Mouse (Mus musculus) hindbrain, embryonic 15.5 days (tissue): ENCODE measurements at regions not wholly inside any gene's neighbourhood (a gene's known extent, or its start where the extent isn't known, plus 50 kb on each side); places are given as distances from the start of the nearest gene placed in this dataset.

Experiments used
- ATAC-seq: fragments of 200-750 bp; cut with Nextera tagmentation; 2 replicates; pipeline ENCODE4 v1.8.0; 2017; ENCODE audit warnings: low read depth, moderate number of reproducible peaks, moderate TSS enrichment; ENCODE audit not compliant: low FRiP score
- H3K27ac ChIP-seq: fragments of 300-500 bp; sonication (generic); replicated peaks from 2 replicates; pipeline ENCODE4 v1.5.1; 2015; ENCODE audit warnings: mild to moderate bottlenecking, inconsistent platforms
- H3K27me3 ChIP-seq: fragments of 300-500 bp; sonication (generic); 2 replicates; pipeline ENCODE4 v1.6.1; 2015; ENCODE audit warnings: control low read depth, inconsistent platforms
- H3K36me3 ChIP-seq: fragments of 300-500 bp; sonication (generic); 2 replicates; pipeline ENCODE4 v1.6.1; 2015; ENCODE audit warnings: control low read depth, inconsistent platforms
- H3K4me1 ChIP-seq: fragments of 300-500 bp; sonication (generic); replicated peaks from 2 replicates; pipeline ENCODE4 v1.6.1; 2015; ENCODE audit warnings: control low read depth, inconsistent platforms
- H3K4me2 ChIP-seq: fragments of 300-500 bp; sonication (generic); 2 replicates; pipeline ENCODE4 v1.6.1; 2015; ENCODE audit warnings: moderate library complexity, mild to moderate bottlenecking, inconsistent platforms
- H3K4me3 ChIP-seq: fragments of 300-500 bp; sonication (generic); 2 replicates; pipeline ENCODE4 v1.5.1; 2015; ENCODE audit warnings: mild to moderate bottlenecking, inconsistent platforms
- H3K9ac ChIP-seq: fragments of 300-500 bp; sonication (generic); 2 replicates; pipeline ENCODE4 v1.6.1; 2015; ENCODE audit warnings: inconsistent platforms
- H3K9me3 ChIP-seq: fragments of 300-500 bp; sonication (generic); 2 replicates; pipeline ENCODE4 v1.6.1; 2016; ENCODE audit warnings: control low read depth, inconsistent platforms
- WGBS: fragments of 180-500 bp; shearing (Covaris S2); methylation state at CpG from one replicate; pipeline ENCODE4 v1.1.7; 2015; 5-methylcytosine and 5-hydroxymethylcytosine counted together

GRCm38 (mm10) chr15:51597841-51598240 is 2286.9 kb upstream of the Gm7489 start:
- Histone ChIP-seq H3K4me3 (no peak overlapping the region), H3K9me3 (no peaks in the 10 kb centered on the region), H3K27me3 (no peaks in the 10 kb centered on the region), H3K27ac (no peak overlapping the region), H3K4me1 (no peaks in the 10 kb centered on the region), H3K9ac (no peak overlapping the region), H3K36me3 (no peaks in the 10 kb centered on the region), H3K4me2 (no peak overlapping the region)
- ATAC-seq, result no peak
- 88% methylated on average over 3 of the region's 3 CpGs for WGBS

- no peaks in the 10 kb centered on the region for H3K27me3 ChIP-seq
- H3K4me3 ChIP-seq, result no peak overlapping the region
- no peak overlapping the region for H3K27ac ChIP-seq
- no peak overlapping the region for H3K4me2 ChIP-seq
- whole genome bisulfite sequencing, result 36% methylated on average over 10 of the region's 10 CpGs
- H3K9ac ChIP-seq, result no peak overlapping the region
- H3K36me3 ChIP-seq, result no peaks in the 10 kb centered on the region
- no peak for ATAC-seq
- no peaks in the 10 kb centered on the region for H3K9me3 ChIP-seq
- H3K4me1 ChIP-seq, result no peaks in the 10 kb centered on the region
Observed at GRCm38 (mm10) chr15:51601128-51601855, 2283.4 kb upstream of the Gm7489 start.

GRCm38 (mm10) chr15:51621455-51621854 is 2263.3 kb upstream of the Gm7489 start:
- 97% methylated on average over 6 of the region's 6 CpGs for WGBS
- no peak overlapping the region for H3K9ac ChIP-seq

GRCm38 (mm10) chr15:51627463-51627862 is 2257.2 kb upstream of the Gm7489 start:
- Histone ChIP-seq H3K27me3 (no peaks in the 10 kb centered on the region), H3K36me3 (no peaks in the 10 kb centered on the region), H3K4me1 (no peaks in the 10 kb centered on the region), H3K4me2 (no peak overlapping the region), H3K4me3 (no peak overlapping the region), H3K9ac (no peak overlapping the region), H3K27ac (no peak overlapping the region), H3K9me3 (no peaks in the 10 kb centered on the region)
- WGBS, result 91% methylated on average over 5 of the region's 5 CpGs
- ATAC-seq, result no peak

More at GRCm38 (mm10) chr15:51621455-51621854, 2263.3 kb upstream of the Gm7489 start:
- no peak overlapping the region for H3K4me2 ChIP-seq
- no peaks in the 10 kb centered on the region for H3K4me1 ChIP-seq
- H3K36me3 ChIP-seq, result no peaks in the 10 kb centered on the region
- no peak overlapping the region for H3K27ac ChIP-seq
- H3K4me3 ChIP-seq, result no peak overlapping the region
- H3K9me3 ChIP-seq, result no peaks in the 10 kb centered on the region
- ATAC-seq, result no peak
- H3K27me3 ChIP-seq, result no peaks in the 10 kb centered on the region

- Histone ChIP-seq H3K4me1 (no peaks in the 10 kb centered on the region), H3K4me2 (no peak overlapping the region), H3K9ac (no peak overlapping the region), H3K36me3 (no peaks in the 10 kb centered on the region), H3K9me3 (no peaks in the 10 kb centered on the region), H3K4me3 (no peak overlapping the region), H3K27ac (no peak overlapping the region), H3K27me3 (no peaks in the 10 kb centered on the region)
- ATAC-seq, result no peak
- 55% methylated on average over 4 of the region's 4 CpGs for WGBS
Observed at GRCm38 (mm10) chr15:51628518-51628917, 2256.2 kb upstream of the Gm7489 start.

- H3K4me1 ChIP-seq, result peaks cover 8% of the 10 kb centered on the region
- 65% methylated on average over 10 of the region's 10 CpGs for WGBS
- H3K36me3 ChIP-seq, result no peaks in the 10 kb centered on the region
- no peak overlapping the region for H3K9ac ChIP-seq
- H3K9me3 ChIP-seq, result no peaks in the 10 kb centered on the region
- no peak overlapping the region for H3K27ac ChIP-seq
- no peak overlapping the region for H3K4me3 ChIP-seq
- no peak overlapping the region for H3K4me2 ChIP-seq
- ATAC-seq, result no peak
- H3K27me3 ChIP-seq, result no peaks in the 10 kb centered on the region
Observed at GRCm38 (mm10) chr15:51631881-51632280, 2252.8 kb upstream of the Gm7489 start.

- ATAC-seq, result no peak
- Histone ChIP-seq H3K4me2 (no peak overlapping the region), H3K36me3 (no peaks in the 10 kb centered on the region), H3K27ac (no peak overlapping the region), H3K4me3 (no peak overlapping the region), H3K9me3 (no peaks in the 10 kb centered on the region), H3K4me1 (peaks cover 8% of the 10 kb centered on the region), H3K9ac (no peak overlapping the region), H3K27me3 (no peaks in the 10 kb centered on the region)
- WGBS, result 87% methylated on average over 6 of the region's 6 CpGs
Observed at GRCm38 (mm10) chr15:51633068-51633467, 2251.6 kb upstream of the Gm7489 start.

- Histone ChIP-seq H3K9ac (no peak overlapping the region), H3K4me3 (0 out of 2 replicates have a peak overlapping the region, but pooled peaks have one; percentile 2), H3K4me1 (peaks cover 8% of the 10 kb centered on the region), H3K9me3 (no peaks in the 10 kb centered on the region), H3K27ac (peak overlapping the region; percentile 36), H3K4me2 (peak overlapping the region; percentile 39), H3K27me3 (no peaks in the 10 kb centered on the region), H3K36me3 (no peaks in the 10 kb centered on the region)
- peak; percentile 27; the same call in 1 of the 2 replicates for ATAC-seq
- 33% methylated on average over 7 of the region's 7 CpGs for WGBS
Observed at GRCm38 (mm10) chr15:51634726-51635125, 2250.0 kb upstream of the Gm7489 start.

- Histone ChIP-seq H3K36me3 (no peaks in the 10 kb centered on the region), H3K9ac (no peak overlapping the region), H3K4me1 (peaks cover 8% of the 10 kb centered on the region), H3K4me2 (peak overlapping the region; percentile 39), H3K9me3 (no peaks in the 10 kb centered on the region), H3K27ac (peak overlapping the region; percentile 36), H3K4me3 (peak overlapping the region; percentile 2; the same call in 1 of the 2 replicates), H3K27me3 (no peaks in the 10 kb centered on the region)
- WGBS, result 31% methylated on average over 21 of the region's 21 CpGs
- 0 out of 2 replicates have a peak, but pooled peaks have one; percentile 37 for ATAC-seq
Observed at GRCm38 (mm10) chr15:51635129-51635920, 2249.4 kb upstream of the Gm7489 start.

GRCm38 (mm10) chr15:51637570-51637969 is 2247.1 kb upstream of the Gm7489 start:
- no peak for ATAC-seq
- 98% methylated on average over 1 of the region's 1 CpGs for WGBS
- Histone ChIP-seq H3K9ac (no peak overlapping the region), H3K27me3 (no peaks in the 10 kb centered on the region), H3K4me3 (no peak overlapping the region), H3K9me3 (no peaks in the 10 kb centered on the region), H3K27ac (no peak overlapping the region), H3K4me2 (no peak overlapping the region), H3K36me3 (no peaks in the 10 kb centered on the region), H3K4me1 (peaks cover 8% of the 10 kb centered on the region)

- Histone ChIP-seq H3K9me3 (no peaks in the 10 kb centered on the region), H3K36me3 (no peaks in the 10 kb centered on the region), H3K4me1 (no peaks in the 10 kb centered on the region), H3K4me2 (no peak overlapping the region), H3K27me3 (no peaks in the 10 kb centered on the region), H3K4me3 (no peak overlapping the region), H3K27ac (no peak overlapping the region), H3K9ac (no peak overlapping the region)
- ATAC-seq, result no peak
- 84% methylated on average over 6 of the region's 6 CpGs for WGBS
Observed at GRCm38 (mm10) chr15:51643772-51644311, 2240.9 kb upstream of the Gm7489 start.

GRCm38 (mm10) chr15:51646304-51646703 is 2238.4 kb upstream of the Gm7489 start:
- Histone ChIP-seq H3K27me3 (no peaks in the 10 kb centered on the region), H3K4me1 (no peaks in the 10 kb centered on the region), H3K9ac (no peak overlapping the region), H3K4me2 (no peak overlapping the region), H3K36me3 (no peaks in the 10 kb centered on the region), H3K27ac (no peak overlapping the region), H3K9me3 (no peaks in the 10 kb centered on the region), H3K4me3 (no peak overlapping the region)
- no peak for ATAC-seq
- 81% methylated on average over 2 of the region's 2 CpGs for WGBS
